24 mouse cellular contexts compared by ENCODE assay signal in genomic region chr2:152941776-152942175, GRCm38 (mm10). TPM values are rescaled to one million over a fixed set of nuclear protein-coding genes. Genes with fewer than 3 reads are reported as not detected.
"Had no signal": no experiment of that assay in that cellular context is flagged by ENCODE, and none has a peak within 500 bp of the region (broad histone marks: within the 10 kb centered on the region; RNA-seq: fewer than 3 reads in every experiment).

No protein-coding gene starts in this region.

- H3K4me1 ChIP-seq: liver, embryonic 15.5 days had no signal

- H3K4me2 ChIP-seq: liver, embryonic 12.5 days; liver, embryonic 15.5 days had no signal

- H3K9me3 ChIP-seq: limb, embryonic 10.5 days; limb, embryonic 13.5 days; liver, embryonic 12.5 days; liver, embryonic 15.5 days; lung, embryonic 15.5 days; neural tube, embryonic 13.5 days; stomach, embryonic 15.5 days had no signal

- H3K4me3 ChIP-seq: layer of hippocampus, adult 2 months; liver, embryonic 12.5 days; liver, embryonic 15.5 days; lung, embryonic 15.5 days; myocyte had no signal

- H3K9ac ChIP-seq: limb, embryonic 13.5 days; liver, embryonic 12.5 days; liver, embryonic 15.5 days; lung, embryonic 15.5 days; stomach, embryonic 15.5 days had no signal

- H3K36me3 ChIP-seq: limb, embryonic 10.5 days; limb, embryonic 13.5 days; liver, embryonic 12.5 days; liver, embryonic 15.5 days; lung, embryonic 15.5 days; neural tube, embryonic 13.5 days; stomach, embryonic 15.5 days had no signal

- ATAC-seq: intestine, postnatal 0 days; liver, embryonic 12.5 days; midbrain, embryonic 16.5 days had no signal

- H3K27ac ChIP-seq: kidney, postnatal 0 days; layer of hippocampus, adult 2 months; limb, embryonic 10.5 days; limb, embryonic 13.5 days; liver, embryonic 12.5 days; liver, embryonic 15.5 days; lung, embryonic 15.5 days; neural tube, embryonic 13.5 days; stomach, embryonic 15.5 days had no signal

- DNase-seq: kidney, adult 2 months; kidney, postnatal 25 days; layer of hippocampus, adult 9-11 months; liver; lung, adult 18-20 months; lung, postnatal 10 days; lung, postnatal 36 days; retina, postnatal 1 day; right cerebral cortex, postnatal 25 days; spleen, adult 18-20 months; thymus, adult 2 months had no signal

RNA-seq across cellular contexts. Expression of gene Foxs1, which starts 8.8 kb away (rescaled TPM):
- polyA plus RNA-seq: liver, embryonic 12.5 days had no signal

RNA-seq across cellular contexts. Expression of gene Dusp15, which starts 9.7 kb away (rescaled TPM):
- polyA plus RNA-seq: liver, embryonic 12.5 days; liver, embryonic 15.5 days had no signal

RNA-seq across cellular contexts. Expression of gene Ttll9, which starts 20.5 kb away (rescaled TPM):
- polyA plus RNA-seq: myocyte had no signal

RNA-seq across cellular contexts. Expression of gene Mylk2, which starts 30.6 kb away (rescaled TPM):
- polyA plus RNA-seq: intestine, postnatal 0 days; kidney, embryonic 14.5 days; limb, embryonic 10.5 days; liver, embryonic 12.5 days; neural tube, embryonic 13.5 days had no signal
